ENCODE assay signal across 11 mouse cellular contexts in genomic region chr12:71613326-71613725, GRCm38 (mm10).
DNase-seq lines count a peak whose midpoint lies in the region; ATAC-seq and TF ChIP-seq lines count a peak whose summit lies in the region.
"Had no signal": no experiment of that assay in that cellular context is flagged by ENCODE, and none has a peak within 500 bp of the region (broad histone marks: within the 10 kb centered on the region; RNA-seq: fewer than 3 reads in every experiment).

No protein-coding gene starts in this region.

- ATAC-seq in lung, embryonic 15.5 days (ENCODE audit: borderline replicate concordance, extremely low read depth, low FRiP score, low TSS enrichment): peak; percentile 65; the same call in 1 of the 2 replicates
- no peak for ATAC-seq in hindbrain, embryonic 11.5 days (ENCODE audit: low FRiP score)
- no peak for ATAC-seq in erythroblast, adult 5-6 weeks (replicated peaks; ENCODE audit: low FRiP score, poor library complexity, severe bottlenecking)
- ATAC-seq: forebrain, embryonic 13.5 days had no signal

- H3K36me3 ChIP-seq in lung, embryonic 15.5 days: no peaks in the 10 kb centered on the region
- no peaks in the 10 kb centered on the region for H3K36me3 ChIP-seq in hindbrain, embryonic 11.5 days (ENCODE audit: control insufficient read depth, insufficient read depth, low read length)
- H3K36me3 ChIP-seq: neural tube, embryonic 12.5 days had no signal

- no peak overlapping the region for H3K4me3 ChIP-seq in lung, embryonic 15.5 days
- no peak overlapping the region for H3K4me3 ChIP-seq in lung, adult 2 months (replicated peaks; ENCODE audit: extremely low read depth, low read depth, low read length)
- H3K4me3 ChIP-seq in hindbrain, embryonic 11.5 days (ENCODE audit: low read depth, low read length): no peak overlapping the region
- H3K4me3 ChIP-seq: forebrain, embryonic 13.5 days; megakaryocyte, embryonic 14.5 days; neural tube, embryonic 12.5 days had no signal

- no peak for DNase-seq in lung, adult 2 months
- DNase-seq in gastrocnemius, adult 8-10 months (ENCODE audit: low spot score in 2 of 2): peak; percentile 26 to 30
- DNase-seq in kidney, postnatal 10 days: peak; percentile 81
- DNase-seq in urinary bladder, postnatal 36 days (ENCODE audit: low spot score in 2 of 2): peak; percentile 33 to 55
- no peak for DNase-seq in hindbrain, embryonic 11.5 days (ENCODE audit: low spot score)
- DNase-seq in cerebellum, postnatal 36 days: no peak

- H3K27ac ChIP-seq in lung, embryonic 15.5 days: peak overlapping the region; percentile 48
- no peak overlapping the region for H3K27ac ChIP-seq in hindbrain, embryonic 11.5 days (ENCODE audit: low read depth, low read length)
- H3K27ac ChIP-seq: forebrain, embryonic 13.5 days; neural tube, embryonic 12.5 days had no signal

- no peak overlapping the region for H3K4me2 ChIP-seq in lung, embryonic 15.5 days
- H3K4me2 ChIP-seq in hindbrain, embryonic 11.5 days (replicated peaks; ENCODE audit: low read depth, low read length): no peak overlapping the region
- H3K4me2 ChIP-seq: forebrain, embryonic 13.5 days; neural tube, embryonic 12.5 days had no signal

- H3K27me3 ChIP-seq in lung, embryonic 15.5 days: no peaks in the 10 kb centered on the region
- H3K27me3 ChIP-seq in hindbrain, embryonic 11.5 days (ENCODE audit: control insufficient read depth, insufficient read depth, low read length): no peaks in the 10 kb centered on the region
- H3K27me3 ChIP-seq: forebrain, embryonic 13.5 days; megakaryocyte, embryonic 14.5 days; neural tube, embryonic 12.5 days had no signal

- TF ChIP-seq POLR2A in lung, adult 2 months (IDR thresholded peaks at IDR 0.05; ENCODE audit: borderline replicate concordance, extremely low read depth, low read depth, low read length): no peak

- H3K9me3 ChIP-seq in lung, embryonic 15.5 days: no peaks in the 10 kb centered on the region
- H3K9me3 ChIP-seq in hindbrain, embryonic 11.5 days (ENCODE audit: control insufficient read depth, low read length): no peaks in the 10 kb centered on the region
- H3K9me3 ChIP-seq: forebrain, embryonic 13.5 days; neural tube, embryonic 12.5 days had no signal

- peaks cover 23% of the 10 kb centered on the region for H3K4me1 ChIP-seq in lung, embryonic 15.5 days
- no peaks in the 10 kb centered on the region; the same call in 1 of the 2 replicates for H3K4me1 ChIP-seq in lung, adult 2 months (ENCODE audit: control insufficient read depth, insufficient read depth, low read length)
- no peaks in the 10 kb centered on the region for H3K4me1 ChIP-seq in hindbrain, embryonic 11.5 days (replicated peaks; ENCODE audit: control insufficient read depth, insufficient read depth, low read length)
- H3K4me1 ChIP-seq: megakaryocyte, embryonic 14.5 days; neural tube, embryonic 12.5 days had no signal

- WGBS in lung, embryonic 15.5 days: 40% methylated on average over 8 of the region's 8 CpGs
- 56% methylated on average over 8 of the region's 8 CpGs for WGBS in lung, adult 2 months
- 71% methylated on average over 8 of the region's 8 CpGs for WGBS in hindbrain, embryonic 11.5 days

- no peak overlapping the region for H3K9ac ChIP-seq in lung, embryonic 15.5 days
- no peak overlapping the region for H3K9ac ChIP-seq in hindbrain, embryonic 11.5 days (ENCODE audit: low read depth, low read length)
- H3K9ac ChIP-seq: forebrain, embryonic 13.5 days; neural tube, embryonic 12.5 days had no signal

- TF ChIP-seq CTCF in lung, adult 2 months (IDR thresholded peaks at IDR 0.05; ENCODE audit: insufficient read depth, low read length): no peak

Comparison
In these comparisons a context has a peak if more than half of its experiments do, and no peak if none do; other contexts are left out.
1. DNase-seq: peak in gastrocnemius, adult 8-10 months (2 of 2), kidney, postnatal 10 days (single experiment) and urinary bladder, postnatal 36 days (2 of 2); none in lung, adult 2 months (single experiment), hindbrain, embryonic 11.5 days (single experiment) and cerebellum, postnatal 36 days (0 of 2).